Mouse (Mus musculus) forebrain, embryonic 16.5 days (tissue): ENCODE results near the gene Srp54a. TPM values are rescaled to one million over a fixed set of nuclear protein-coding genes. Genes with fewer than 3 reads are reported as not detected.
"Not testable (repeated sequence)": the region's sequence is repeated elsewhere in the genome, so short reads cannot be mapped to it uniquely, and the experiment has no call there.

ENCODE experiments used
- ATAC-seq: fragments of 200-750 bp; cut with Nextera tagmentation; 2 replicates; pipeline ENCODE4 v1.8.0; 2017; ENCODE audit warnings: mild to moderate bottlenecking, moderate library complexity
- H3K27ac ChIP-seq: fragments of 300-500 bp; sonication (generic); 2 replicates; pipeline ENCODE4 v1.5.1; 2014; ENCODE audit warnings: low read length, control low read depth
- H3K27me3 ChIP-seq: fragments of 300-500 bp; sonication (generic); replicated peaks from 2 replicates; pipeline ENCODE4 v1.6.1; 2014; ENCODE audit warnings: low read length; ENCODE audit not compliant: control insufficient read depth, insufficient read depth
- H3K36me3 ChIP-seq: fragments of 300-500 bp; sonication (generic); 2 replicates; pipeline ENCODE4 v1.6.1; 2014; ENCODE audit not compliant: control insufficient read depth, insufficient read depth
- H3K4me1 ChIP-seq: fragments of 300-500 bp; sonication (generic); replicated peaks from 2 replicates; pipeline ENCODE4 v1.6.1; 2014; ENCODE audit warnings: low read length; ENCODE audit not compliant: control insufficient read depth, insufficient read depth
- H3K4me2 ChIP-seq: fragments of 300-500 bp; sonication (generic); 2 replicates; pipeline ENCODE4 v1.6.1; 2014; ENCODE audit warnings: mild to moderate bottlenecking, low read length, control low read depth
- H3K4me3 ChIP-seq: fragments of 300-500 bp; sonication (generic); replicated peaks from 2 replicates; pipeline ENCODE4 v1.5.1; 2014; ENCODE audit warnings: mild to moderate bottlenecking, low read length, control low read depth
- H3K9ac ChIP-seq: fragments of 300-500 bp; sonication (generic); replicated peaks from 2 replicates; pipeline ENCODE4 v1.6.1; 2014; ENCODE audit warnings: low read depth, low read length, control low read depth
- H3K9me3 ChIP-seq: fragments of 300-500 bp; sonication (generic); 2 replicates; pipeline ENCODE4 v1.6.1; 2016; ENCODE audit warnings: low read length; ENCODE audit not compliant: control insufficient read depth
- WGBS: fragments of 180-500 bp; shearing (Covaris S2); extraction: QIAGEN DNeasy Blood & Tissue Kit; methylation state at CpG from one replicate; pipeline ENCODE4 v1.1.7; 2014; 5-methylcytosine and 5-hydroxymethylcytosine counted together
- polyA plus RNA-seq: library from polyadenylated mRNA; unstranded; fragments of >200 nt; fragmentation: Nextera tagmentation; extraction: Ambion mirVana; gene quantifications from 2 replicates; pipeline ENCODE4 v1.2.1, GENCODE M21; 2015

Srp54a gene
- polyA plus RNA-seq, 1 experiment from 2014 or later: 197 TPM

GRCm38 (mm10) chr12:55112616-55113015 is 32.6 kb downstream of the Srp54a start:
- H3K36me3 ChIP-seq, H3K4me1 ChIP-seq, H3K4me2 ChIP-seq, H3K9ac ChIP-seq, H3K27ac ChIP-seq, H3K9me3 ChIP-seq, H3K4me3 ChIP-seq, ATAC-seq, H3K27me3 ChIP-seq: not testable (repeated sequence)
- WGBS: no CpG with 5 or more reads among the region's 7 CpGs

- ATAC-seq: peak; percentile 98
- not testable (repeated sequence) for H3K4me1 ChIP-seq, H3K4me2 ChIP-seq, H3K4me3 ChIP-seq, H3K27ac ChIP-seq, H3K27me3 ChIP-seq, H3K9me3 ChIP-seq, H3K36me3 ChIP-seq, H3K9ac ChIP-seq
- no CpG with 5 or more reads among the region's 40 CpGs for WGBS
Observed at GRCm38 (mm10) chr12:55124242-55124641, 44.2 kb downstream of the Srp54a start, which contains the start of gene Fam177a. Fam177a (plus strand) TSS chr12:55124469.

- not testable (repeated sequence) for H3K27ac ChIP-seq, H3K27me3 ChIP-seq, H3K4me2 ChIP-seq, H3K4me3 ChIP-seq, H3K36me3 ChIP-seq, H3K4me1 ChIP-seq, H3K9ac ChIP-seq, H3K9me3 ChIP-seq
- peak; percentile 62 for ATAC-seq
- no CpG with 5 or more reads among the region's 18 CpGs for WGBS
Observed at GRCm38 (mm10) chr12:55124731-55125130, 44.7 kb downstream of the Srp54a start.

GRCm38 (mm10) chr12:55135540-55135939 is 55.5 kb downstream of the Srp54a start:
- H3K4me3 ChIP-seq, H3K9ac ChIP-seq, ATAC-seq, H3K36me3 ChIP-seq, H3K27me3 ChIP-seq, H3K4me1 ChIP-seq, H3K27ac ChIP-seq, H3K4me2 ChIP-seq, H3K9me3 ChIP-seq: not testable (repeated sequence)
- WGBS: no CpG with 5 or more reads among the region's 6 CpGs

- H3K36me3 ChIP-seq, H3K27me3 ChIP-seq, H3K4me2 ChIP-seq, ATAC-seq, H3K4me3 ChIP-seq, H3K9me3 ChIP-seq, H3K27ac ChIP-seq, H3K4me1 ChIP-seq, H3K9ac ChIP-seq: not testable (repeated sequence)
- no CpG with 5 or more reads among the region's 6 CpGs for WGBS
Observed at GRCm38 (mm10) chr12:55137859-55138258, 57.8 kb downstream of the Srp54a start.

- peak; percentile 99 for ATAC-seq
- H3K9me3 ChIP-seq, H3K4me1 ChIP-seq, H3K36me3 ChIP-seq, H3K9ac ChIP-seq, H3K4me2 ChIP-seq, H3K27me3 ChIP-seq, H3K27ac ChIP-seq: not testable (repeated sequence)
- no CpG with 5 or more reads among the region's 57 CpGs for WGBS
- peak within 1 kb of the TSS; percentile 26 for H3K4me3 ChIP-seq
Observed at GRCm38 (mm10) chr12:55154559-55155448, 74.7 kb downstream of the Srp54a start, which contains the start of gene Srp54b. Srp54b (plus strand) TSS chr12:55155104.

GRCm38 (mm10) chr12:55155449-55155783 is 75.4 kb downstream of the Srp54a start:
- not testable (repeated sequence) for ATAC-seq, H3K9ac ChIP-seq, H3K36me3 ChIP-seq, H3K4me1 ChIP-seq, H3K9me3 ChIP-seq, H3K27ac ChIP-seq, H3K4me2 ChIP-seq, H3K27me3 ChIP-seq
- WGBS: under 1% methylated on average over 9 of the region's 24 CpGs
- peak overlapping the region; percentile 26 for H3K4me3 ChIP-seq

Other genes with a start within 250 kb of the Srp54a start
- 327 and 356 TPM in 2 replicates for gene Cfl2, start 217.4 kb upstream of the Srp54a start, polyA plus RNA-seq
- not detected in 2 replicates for gene Gm20403, start 93.7 kb upstream of the Srp54a start, polyA plus RNA-seq
- 12.1 and 18.0 TPM in 2 replicates for gene Baz1a, start 65.9 kb upstream of the Srp54a start, polyA plus RNA-seq
- gene 2700097O09Rik, start 152 bp upstream of the Srp54a start, polyA plus RNA-seq: 35.3 and 37.9 TPM in 2 replicates
- gene Fam177a, start 44.2 kb downstream of the Srp54a start, polyA plus RNA-seq: 54.4 and 59.6 TPM in 2 replicates
- 67.5 and 68.5 TPM in 2 replicates for gene Srp54b, start 74.8 kb downstream of the Srp54a start, polyA plus RNA-seq
- 1.1 TPM in 1 of 2 replicates, not detected in the other for gene 1700047I17Rik2, start 119.3 kb downstream of the Srp54a start, polyA plus RNA-seq
- gene Srp54c, start 149.9 kb downstream of the Srp54a start, polyA plus RNA-seq: 80.8 and 90.3 TPM in 2 replicates
- gene 1110008L16Rik, start 219.3 kb downstream of the Srp54a start, polyA plus RNA-seq: 12.2 and 13.3 TPM in 2 replicates
- 23.2 and 23.7 TPM in 2 replicates for gene Ppp2r3c, start 222.7 kb downstream of the Srp54a start, polyA plus RNA-seq